Mouse (Mus musculus) cortical plate, adult 2 months (tissue): ENCODE results near the gene Hsf5.

Experiments
- CTCF ChIP-seq: fragments of 200-500 bp; IDR thresholded peaks from 2 replicates; pipeline ENCODE4 v1.5.1; 2011; ENCODE audit warnings: mild to moderate bottlenecking, control low read depth, low read length; ENCODE audit not compliant: insufficient read depth; ENCODE audit errors: extremely low read depth
- POLR2A ChIP-seq: fragments of 200-500 bp; IDR thresholded peaks from 2 replicates; pipeline ENCODE4 v1.6.1; 2011; ENCODE audit warnings: mild to moderate bottlenecking, low read length, control low read depth; ENCODE audit not compliant: insufficient read depth; ENCODE audit errors: extremely low read depth

GRCm38 (mm10) chr11:87667107-87668090 is 50.4 kb downstream of the Hsf5 start:
- TF ChIP-seq CTCF (no peak), POLR2A (no peak)
